Mouse (Mus musculus) lung, adult 2 months (tissue): Measurements from ENCODE around the gene Nrxn3.

ENCODE experiments used
- CTCF ChIP-seq: fragments of 200-500 bp; IDR thresholded peaks from 2 replicates; pipeline ENCODE4 v1.5.1; 2011; ENCODE audit warnings: mild to moderate bottlenecking, low read length, control low read depth; ENCODE audit not compliant: insufficient read depth
- POLR2A ChIP-seq: fragments of 200-500 bp; IDR thresholded peaks from 2 replicates; pipeline ENCODE4 v1.6.1; 2011; ENCODE audit warnings: low read depth, mild to moderate bottlenecking, control low read depth, low read length, borderline replicate concordance; ENCODE audit errors: extremely low read depth

DNA sequence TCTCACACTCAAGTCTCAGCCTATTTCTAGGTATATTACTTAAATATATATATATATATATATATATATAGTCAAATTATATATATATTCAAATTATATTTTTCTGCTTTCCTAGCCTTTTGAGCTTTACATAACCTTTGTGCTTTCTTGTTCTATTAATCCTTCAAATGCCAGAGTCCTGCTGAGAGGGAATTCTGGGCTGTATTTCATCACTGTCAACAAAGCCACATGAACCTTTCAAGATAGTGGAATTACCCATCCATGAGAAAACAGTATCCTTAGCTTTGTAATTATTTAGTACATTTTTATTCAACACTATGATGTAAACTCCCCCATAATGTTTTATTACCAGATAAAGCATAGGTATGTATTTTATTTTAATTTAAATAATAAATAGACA lies 1144.4 kb downstream of the Nrxn3 start:
- no peak for TF ChIP-seq CTCF
- no peak for TF ChIP-seq POLR2A
